Mouse (Mus musculus) Patski (cell line): Measurements from ENCODE around the gene Tatdn2. TPM values are rescaled to one million over a fixed set of nuclear protein-coding genes. Genes with fewer than 3 reads are reported as not detected.

ENCODE experiments used
- ATAC-seq: fragments of 100-300 bp; one replicate; pipeline ENCODE4 v1.8.0; 2021
- CTCF ChIA-PET: fragments of 350-600 bp; sonication (Branson Sonifier 250); formaldehyde crosslinking; loops from one replicate; lab custom pipeline; 2022; ENCODE audit warnings: inconsistent platforms; lab: Charles Lee
- POLR2A ChIA-PET: fragments of 350-600 bp; sonication (Branson Sonifier 250); formaldehyde crosslinking; loops from one replicate; lab custom pipeline; 2022; ENCODE audit warnings: antibody characterized with exemption, inconsistent platforms; lab: Charles Lee
- DNase-seq: peaks from one replicate; pipeline ENCODE4 v3.0.0-alpha.2; 2011; ENCODE audit warnings: low read depth, low spot score
- H3K27me3 ChIP-seq: fragments of 371-371 bp; one replicate; pipeline ENCODE4 v1.5.1; 2021
- CTCF ChIP-seq: fragments of 100-300 bp; IDR thresholded peaks from one replicate; pipeline ENCODE4 v1.5.1; 2021
- in situ Hi-C: fragments of 300-500 bp; cut with MboI; formaldehyde crosslinking; loops from 3 replicates; pipeline ENCODE4 v1.11.1; 2018; ENCODE audit warnings: low pct_unique_long_range_greater_than_20kb, mixed read lengths
- polyA plus RNA-seq: library from polyadenylated mRNA; unstranded; gene quantifications from one replicate; pipeline ENCODE4 v1.2.3, GENCODE M21; 2021

Gene Tatdn2
- polyA plus RNA-seq, 1 experiment from 2014 or later: 56.3 TPM

- no peak for DNase-seq
- ChIA-PET POLR2A (no interaction called here), CTCF (interaction anchor here (1.9 kb wide), 1 partner anchor 35 kb away, joined by 7 read pairs; the partner anchor contains the start of gene Irak2)
- TF ChIP-seq CTCF: no peak
- ATAC-seq: no peak
- no peaks in the 10 kb centered on the region for H3K27me3 ChIP-seq
- in situ Hi-C loops: no loop called here
Measured at GRCm38 (mm10) chr6:113672989-113673388, 23.9 kb upstream of the Tatdn2 start.

DNA sequence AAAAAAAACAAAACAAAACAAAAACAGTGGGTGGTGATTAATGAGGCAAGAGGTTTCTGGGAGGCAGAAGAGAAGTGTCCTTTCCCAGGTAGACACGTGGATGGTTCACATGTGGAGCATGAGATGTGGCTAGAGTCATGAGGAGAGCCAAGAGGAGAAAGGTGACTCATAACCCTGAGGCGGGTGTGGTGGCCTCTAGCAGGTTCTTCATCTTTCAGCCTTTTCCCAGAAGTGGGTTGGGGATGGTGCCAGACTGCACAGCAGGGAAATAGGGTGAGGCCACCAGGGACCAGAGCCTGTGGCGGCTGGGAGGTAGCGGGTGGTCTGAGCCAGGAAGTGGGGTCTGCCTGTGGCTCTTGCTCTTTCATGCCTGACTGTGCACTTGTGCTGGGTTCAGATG lies 21.6 kb upstream of the Tatdn2 start:
- ChIA-PET CTCF (interaction anchor here (1.4 to 1.9 kb wide), 2 partner anchors 37 kb away, joined by 7 read pairs; partner anchors contain the start of gene Irak2), POLR2A (no interaction called here)
- in situ Hi-C loops: no loop called here
- DNase-seq (peak; percentile 83), ATAC-seq (peak; percentile 88)
- TF ChIP-seq CTCF: no peak
- H3K27me3 ChIP-seq: no peaks in the 10 kb centered on the region

GRCm38 (mm10) chr6:113675991-113676390 lies 20.9 kb upstream of the Tatdn2 start:
- no peak for TF ChIP-seq CTCF
- CTCF ChIA-PET: interaction anchor here (1.4 kb wide), 2 partner anchors 31 to 38 kb away, joined by 3 to 7 read pairs; partner anchors contain the start of gene Irak2
- POLR2A ChIA-PET: interaction anchor here (0.6 kb wide), 1 partner anchor 1302 kb away, joined by 3 read pairs; no protein-coding TSS in a partner anchor
- in situ Hi-C loops: no loop called here
- no peaks in the 10 kb centered on the region for H3K27me3 ChIP-seq
- ATAC-seq (no peak), DNase-seq (no peak)

- ChIA-PET POLR2A (no interaction called here), CTCF (interaction anchor here (1.4 to 3.2 kb wide), 2 partner anchors 32 to 39 kb away, joined by 3 to 17 read pairs; partner anchors contain the start of gene Irak2)
- no peaks in the 10 kb centered on the region for H3K27me3 ChIP-seq
- in situ Hi-C loops: no loop called here
- DNase-seq: no peak
- no peak for ATAC-seq
- no peak for TF ChIP-seq CTCF
Measured at GRCm38 (mm10) chr6:113677070-113677734, 19.6 kb upstream of the Tatdn2 start.

GRCm38 (mm10) chr6:113678246-113679012 lies 18.4 kb upstream of the Tatdn2 start:
- no peak for TF ChIP-seq CTCF
- CTCF ChIA-PET: interaction anchor here (3.2 kb wide), 1 partner anchor 40 kb away, joined by 17 read pairs; the partner anchor contains the start of gene Irak2
- no peaks in the 10 kb centered on the region for H3K27me3 ChIP-seq
- POLR2A ChIA-PET: no interaction called here
- no peak for DNase-seq
- no peak for ATAC-seq
- in situ Hi-C loops: no loop called here

GRCm38 (mm10) chr6:113679993-113680566 lies 16.8 kb upstream of the Tatdn2 start:
- ATAC-seq: no peak
- CTCF ChIA-PET: interaction anchor here (1.2 to 3.2 kb wide), 2 partner anchors 21 to 42 kb away, joined by 4 to 17 read pairs; partner anchors contain the start of gene Irak2
- POLR2A ChIA-PET: no interaction called here

DNA sequence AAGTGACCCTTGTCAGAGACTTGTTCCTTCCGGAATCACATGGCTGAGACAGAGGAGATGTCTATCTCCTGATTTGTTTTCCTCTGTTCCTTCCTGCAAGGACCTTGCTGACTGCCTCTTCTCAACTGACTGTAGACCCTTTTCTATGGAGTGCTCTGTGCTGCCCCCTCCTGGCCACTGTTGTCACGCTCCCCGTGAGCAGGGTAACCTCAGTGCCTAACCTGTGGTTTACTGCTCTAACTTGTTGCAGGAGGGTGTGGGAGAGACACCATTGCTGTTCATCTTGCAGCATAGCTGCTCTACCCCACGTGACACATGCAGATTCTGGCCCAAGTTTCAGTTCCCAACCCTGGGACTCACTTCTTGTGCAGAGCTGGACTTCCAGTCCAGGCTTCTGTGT lies 15.6 kb upstream of the Tatdn2 start:
- in situ Hi-C loops: no loop called here
- no peak for TF ChIP-seq CTCF
- no peak for DNase-seq
- no peaks in the 10 kb centered on the region for H3K27me3 ChIP-seq
- ChIA-PET CTCF (interaction anchor here (0.8 to 1.6 kb wide), 7 partner anchors 15 to 50 kb away, joined by 3 to 8 read pairs (median 4); partner anchors contain the start of gene Irak2), POLR2A (no interaction called here)
- ATAC-seq: peak; percentile 79

More at GRCm38 (mm10) chr6:113679993-113680566, 16.8 kb upstream of the Tatdn2 start:
- in situ Hi-C loops: no loop called here
- DNase-seq: no peak
- TF ChIP-seq CTCF: no peak
- no peaks in the 10 kb centered on the region for H3K27me3 ChIP-seq

DNA sequence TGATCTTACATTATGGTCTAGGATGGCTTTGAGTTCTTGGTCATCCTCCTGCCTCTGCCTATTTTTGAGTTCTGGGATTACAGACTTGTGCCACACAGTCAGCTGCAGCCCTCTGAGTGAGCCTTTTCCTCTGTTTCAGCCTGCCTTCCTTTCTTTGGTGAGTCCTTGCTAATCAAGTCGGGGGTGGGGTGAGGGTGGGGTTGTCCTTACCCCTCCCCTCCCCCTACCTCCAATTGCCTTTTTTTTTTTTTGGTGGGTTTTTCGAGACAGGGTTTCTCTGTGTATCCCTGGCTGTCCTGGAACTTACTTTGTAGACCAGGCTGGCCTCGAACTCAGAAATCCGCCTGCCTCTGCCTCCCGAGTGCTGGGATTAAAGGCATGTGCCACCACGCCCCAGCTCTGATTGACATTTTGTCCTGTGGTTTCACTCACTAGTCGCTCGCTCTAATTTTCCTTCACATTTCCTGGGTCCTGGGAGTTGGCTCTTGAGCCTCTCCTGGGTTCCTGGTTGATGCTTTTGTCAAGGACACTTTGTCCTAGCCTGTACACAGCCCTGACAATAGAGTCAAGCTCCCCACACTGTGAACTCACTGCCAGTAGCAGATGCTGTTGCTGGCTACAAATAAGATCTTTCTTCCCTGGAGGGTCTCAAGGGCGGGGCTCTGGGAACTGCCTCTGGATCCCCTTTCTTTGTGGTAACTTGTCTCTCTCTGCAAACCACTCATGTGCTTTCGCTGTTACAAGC lies 13.6 kb upstream of the Tatdn2 start:
- ChIA-PET CTCF (no interaction called here), POLR2A (interaction anchor here (0.5 kb wide), 1 partner anchor 19 kb away, joined by 3 read pairs; no protein-coding TSS in a partner anchor)
- no peaks in the 10 kb centered on the region for H3K27me3 ChIP-seq
- in situ Hi-C loops: no loop called here
- DNase-seq (no peak), ATAC-seq (no peak)
- TF ChIP-seq CTCF: no peak

DNA sequence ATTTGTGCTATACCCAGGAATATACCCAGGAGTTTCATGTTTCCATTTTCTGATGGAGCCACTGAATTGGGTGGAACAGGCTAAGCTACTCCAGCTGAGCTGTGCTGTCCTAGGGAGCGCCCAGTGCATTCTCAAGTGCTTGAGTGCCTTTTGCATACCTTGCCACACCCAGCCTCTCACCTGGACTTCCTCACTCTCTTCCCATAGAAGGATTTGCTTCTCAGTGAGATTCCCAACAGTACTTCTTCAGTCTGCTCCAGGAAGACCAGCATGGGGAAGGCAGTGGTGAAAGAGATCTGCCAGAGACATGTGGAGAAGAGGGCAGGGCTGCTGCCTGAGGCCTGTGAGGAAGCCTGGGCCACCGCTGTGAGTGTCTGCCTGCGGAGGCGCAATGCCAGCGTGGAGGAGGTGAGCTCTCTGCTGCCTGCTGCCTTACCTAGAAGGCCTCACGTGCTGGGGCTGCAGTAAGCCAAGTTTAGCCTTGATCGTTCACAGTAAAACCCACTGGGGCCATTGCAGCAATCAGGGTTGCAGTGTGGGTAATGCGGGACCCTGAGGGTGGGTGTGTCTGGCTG lies 10.2 kb upstream of the Tatdn2 start:
- DNase-seq (no peak), ATAC-seq (no peak)
- no peak for TF ChIP-seq CTCF
- in situ Hi-C loops: loop anchor here (5.0 kb wide), 1 partner anchor 49 kb away; the partner anchor contains the start of gene Irak2
- no peaks in the 10 kb centered on the region for H3K27me3 ChIP-seq
- ChIA-PET CTCF (interaction anchor here (0.9 to 1.9 kb wide), 2 partner anchors 10 to 48 kb away, joined by 3 to 6 read pairs; partner anchors contain the start of genes Irak2 and Tatdn2), POLR2A (no interaction called here)
